Mouse (Mus musculus) forebrain, postnatal 0 days (tissue): ENCODE measurements around the gene Dcaf6. TPM values are rescaled to one million over a fixed set of nuclear protein-coding genes. Genes with fewer than 3 reads are reported as not detected.
A peak's percentile ranks its signal among the peaks of the same experiment; 100 is the strongest.
"Not testable (repeated sequence)": the region's sequence is repeated elsewhere in the genome, so short reads cannot be mapped to it uniquely, and the experiment has no call there.

Experiments
- ATAC-seq: fragments of 200-750 bp; cut with Nextera tagmentation; 2 replicates; pipeline ENCODE4 v1.8.0; 2017; ENCODE audit warnings: mild to moderate bottlenecking, moderate library complexity
- DNase-seq: peaks from one replicate; pipeline ENCODE4 v3.0.0-alpha.2; 2015
- H3K27ac ChIP-seq: fragments of 300-500 bp; sonication (generic); 2 replicates; pipeline ENCODE4 v1.5.1; 2014; ENCODE audit warnings: low read depth, mild to moderate bottlenecking, antibody characterized with exemption, low read length, moderate library complexity, mixed read lengths
- H3K27me3 ChIP-seq: fragments of 300-500 bp; sonication (generic); 2 replicates; pipeline ENCODE4 v1.6.1; 2014; ENCODE audit warnings: mild to moderate bottlenecking, low read length, mixed read lengths; ENCODE audit not compliant: insufficient read depth
- H3K36me3 ChIP-seq: fragments of 300-500 bp; sonication (generic); 2 replicates; pipeline ENCODE4 v1.6.1; 2014; ENCODE audit warnings: mild to moderate bottlenecking, moderate library complexity; ENCODE audit not compliant: insufficient read depth
- H3K4me1 ChIP-seq: fragments of 300-500 bp; sonication (generic); 2 replicates; pipeline ENCODE4 v1.6.1; 2014; ENCODE audit warnings: antibody characterized with exemption; ENCODE audit not compliant: insufficient read depth
- H3K4me2 ChIP-seq: fragments of 300-500 bp; sonication (generic); 2 replicates; pipeline ENCODE4 v1.6.1; 2014; ENCODE audit warnings: low read depth, mild to moderate bottlenecking, moderate library complexity
- H3K4me3 ChIP-seq: fragments of 300-500 bp; sonication (generic); 2 replicates; pipeline ENCODE4 v1.5.1; 2014; ENCODE audit warnings: low read depth, low read length, mixed read lengths
- H3K9ac ChIP-seq: fragments of 300-500 bp; sonication (generic); 2 replicates; pipeline ENCODE4 v1.6.1; 2014; ENCODE audit warnings: mild to moderate bottlenecking
- H3K9me3 ChIP-seq: fragments of 300-500 bp; sonication (generic); 2 replicates; pipeline ENCODE4 v1.6.1; 2016; ENCODE audit warnings: low read length
- CTCF ChIP-seq: sonication (generic); IDR thresholded peaks from 2 replicates; pipeline ENCODE4 v1.5.1; 2016; ENCODE audit warnings: antibody characterized with exemption, control low read depth, low read depth
- WGBS: fragments of 180-500 bp; shearing (Covaris S2); extraction: QIAGEN DNeasy Blood & Tissue Kit; methylation state at CpG from one replicate; pipeline ENCODE4 v1.1.7; 2014; 5-methylcytosine and 5-hydroxymethylcytosine counted together
- polyA plus RNA-seq: library from polyadenylated mRNA; unstranded; fragments of >200 nt; fragmentation: Nextera tagmentation; extraction: Ambion mirVana; gene quantifications from 2 replicates; pipeline ENCODE4 v1.2.1, GENCODE M21; 2015
- total RNA-seq: library from RNA; depleted of rRNA; stranded (reverse); fragments of >200 nt; gene quantifications from 2 replicates; pipeline ENCODE4 v1.2.3, GENCODE M21; 2014

Dcaf6 gene
- total and polyA plus RNA-seq, 2 experiments from 2014 or later: 23.6 to 43.5 TPM

DNA sequence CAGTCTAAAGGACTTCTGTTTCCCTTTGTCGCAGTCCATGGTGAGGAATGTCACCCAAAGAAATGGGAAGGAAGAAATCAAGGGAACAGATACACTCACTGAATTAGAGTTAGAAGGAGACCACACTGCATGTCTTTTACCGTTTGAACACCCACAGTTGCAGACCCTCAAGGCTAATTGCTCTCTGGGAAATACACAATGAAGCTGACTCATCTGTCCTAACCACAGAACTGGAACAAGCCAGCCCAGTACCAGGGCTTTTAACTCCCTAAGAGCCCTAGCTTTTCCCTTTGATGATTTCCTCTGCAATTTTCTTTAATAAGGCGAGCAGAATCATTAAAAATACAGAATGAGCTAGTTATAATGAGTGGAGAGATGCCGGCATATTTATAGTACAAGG lies 115.8 kb downstream of the Dcaf6 start:
- H3K4me2 ChIP-seq: no peak overlapping the region
- no peaks in the 10 kb centered on the region for H3K4me1 ChIP-seq
- TF ChIP-seq CTCF: no peak
- H3K27ac ChIP-seq: no peak overlapping the region
- no peaks in the 10 kb centered on the region for H3K27me3 ChIP-seq
- DNase-seq (no peak), ATAC-seq (peak; percentile 64)
- WGBS: 27% methylated on average over 4 of the region's 4 CpGs
- H3K4me3 ChIP-seq: no peak overlapping the region
- H3K9me3 ChIP-seq: no peaks in the 10 kb centered on the region
- H3K9ac ChIP-seq: no peak overlapping the region; the same call in 1 of the 2 replicates
- no peaks in the 10 kb centered on the region for H3K36me3 ChIP-seq

DNA sequence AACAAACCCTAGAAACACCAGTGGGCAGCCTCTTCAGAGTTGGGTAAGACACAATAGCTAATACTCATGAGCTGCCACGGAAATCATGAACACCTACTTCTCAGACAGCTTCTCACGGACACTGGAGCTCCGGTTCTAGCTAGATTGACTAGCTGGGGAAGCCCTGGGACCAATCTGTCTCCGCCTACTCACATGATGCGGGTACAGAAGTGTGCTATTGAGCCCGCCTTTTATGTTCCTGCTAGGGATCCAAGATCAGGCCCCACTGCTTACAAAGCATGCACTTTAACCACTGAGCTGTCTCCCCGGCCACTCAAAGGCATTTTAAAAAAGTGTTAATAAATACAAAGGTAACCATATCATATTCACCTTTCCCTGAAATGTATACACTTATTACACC lies 118.1 kb downstream of the Dcaf6 start:
- WGBS: 64% methylated on average over 7 of the region's 7 CpGs
- no peak for DNase-seq
- H3K27ac ChIP-seq: no peak overlapping the region
- no peak overlapping the region for H3K9ac ChIP-seq
- H3K36me3 ChIP-seq: no peaks in the 10 kb centered on the region
- no peak overlapping the region for H3K4me2 ChIP-seq
- TF ChIP-seq CTCF: no peak
- no peak overlapping the region for H3K4me3 ChIP-seq
- no peak for ATAC-seq
- H3K27me3 ChIP-seq: no peaks in the 10 kb centered on the region
- H3K9me3 ChIP-seq: no peaks in the 10 kb centered on the region
- H3K4me1 ChIP-seq: no peaks in the 10 kb centered on the region

DNA sequence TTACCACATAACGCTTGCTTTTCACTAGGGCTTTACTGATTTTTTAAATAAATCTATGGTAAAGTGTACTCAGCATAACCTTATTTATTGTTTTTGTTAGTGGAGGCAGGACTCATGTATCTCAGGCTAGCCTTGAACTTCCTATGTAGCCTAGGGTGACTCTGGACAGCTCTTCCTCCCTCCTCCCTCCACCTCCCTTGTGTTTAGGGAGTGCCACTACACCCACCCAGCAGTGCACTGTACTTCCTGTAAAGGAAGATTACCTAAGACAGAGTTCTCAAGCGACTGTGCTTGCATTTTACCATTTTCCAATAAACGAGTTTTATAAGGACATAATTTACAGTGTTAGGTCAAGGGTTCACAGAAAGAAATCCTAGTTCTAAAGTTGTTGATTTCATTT lies 127.5 kb downstream of the Dcaf6 start:
- Histone ChIP-seq H3K4me1 (no peaks in the 10 kb centered on the region), H3K36me3 (no peaks in the 10 kb centered on the region), H3K4me2 (no peak overlapping the region), H3K27ac (no peak overlapping the region), H3K9me3 (no peaks in the 10 kb centered on the region), H3K9ac (no peak overlapping the region), H3K4me3 (no peak overlapping the region), H3K27me3 (no peaks in the 10 kb centered on the region)
- TF ChIP-seq CTCF: no peak
- DNase-seq: no peak
- 85% methylated on average over 3 of the region's 3 CpGs for WGBS
- no peak for ATAC-seq

DNA sequence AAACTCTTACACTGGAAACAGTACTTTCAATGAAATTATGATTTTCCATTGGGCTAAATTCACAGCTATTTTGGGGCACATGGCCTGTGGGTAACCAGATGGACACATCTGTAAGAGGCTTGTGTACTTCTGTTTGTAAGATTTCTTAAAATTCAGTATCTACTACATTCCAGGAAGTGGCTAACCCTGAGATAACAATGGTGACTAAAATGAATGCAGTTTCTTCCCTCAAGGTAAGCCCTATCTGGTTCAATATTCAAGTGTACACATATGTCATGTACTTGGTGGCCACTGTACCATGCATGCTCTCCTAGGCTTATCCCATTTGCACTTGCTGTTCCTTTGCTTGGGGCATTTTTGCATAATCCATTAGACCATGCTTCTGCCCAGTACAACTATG lies 129.4 kb downstream of the Dcaf6 start:
- ATAC-seq: no peak
- Histone ChIP-seq H3K4me2 (no peak overlapping the region), H3K4me3 (no peak overlapping the region), H3K36me3 (no peaks in the 10 kb centered on the region; the same call in 1 of the 2 replicates), H3K9me3 (no peaks in the 10 kb centered on the region), H3K4me1 (no peaks in the 10 kb centered on the region), H3K27ac (no peak overlapping the region), H3K27me3 (no peaks in the 10 kb centered on the region), H3K9ac (no peak overlapping the region)
- no peak for TF ChIP-seq CTCF
- DNase-seq: no peak

DNA sequence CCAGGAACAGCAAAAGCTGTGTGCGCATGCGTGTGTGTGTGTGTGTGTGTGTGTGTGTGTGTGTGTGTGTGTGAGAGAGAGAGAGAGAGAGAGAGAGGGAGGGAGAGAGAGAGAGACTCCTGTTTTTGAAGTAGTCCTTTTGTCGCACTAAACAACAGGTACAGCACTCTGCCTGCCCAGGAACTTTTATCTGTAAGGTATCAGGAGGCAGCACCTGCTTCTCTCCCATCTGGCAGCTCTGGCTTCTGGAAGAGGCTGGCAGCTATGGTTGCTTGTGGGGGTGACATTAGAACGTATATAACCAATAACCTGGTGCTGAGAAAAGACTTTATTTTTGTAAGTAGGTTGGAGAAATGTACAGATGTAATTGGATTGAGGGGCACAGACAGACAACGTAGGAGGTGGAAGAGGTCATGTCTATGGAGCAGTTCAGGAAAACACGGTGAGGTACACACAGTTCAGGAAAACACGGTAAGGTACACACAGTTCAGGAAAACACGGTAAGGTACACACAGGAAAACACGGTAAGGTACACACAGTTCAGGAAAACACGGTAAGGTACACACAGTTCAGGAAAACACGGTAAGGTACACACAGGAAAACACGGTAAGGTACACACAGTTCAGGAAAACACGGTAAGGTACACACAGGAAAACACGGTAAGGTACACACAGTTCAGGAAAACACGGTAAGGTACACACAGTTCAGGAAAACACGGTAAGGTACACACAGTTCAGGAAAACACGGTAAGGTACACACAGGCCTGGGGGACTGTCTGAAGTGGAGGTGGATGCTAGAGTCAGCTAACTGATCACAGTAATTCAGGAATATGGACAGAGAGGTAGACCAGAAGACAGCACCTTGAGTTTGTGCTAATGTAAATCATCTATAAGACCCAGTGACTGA lies 131.6 kb downstream of the Dcaf6 start:
- H3K27me3 ChIP-seq, H3K4me2 ChIP-seq, ATAC-seq, H3K4me3 ChIP-seq, H3K4me1 ChIP-seq, H3K27ac ChIP-seq, H3K9ac ChIP-seq, H3K9me3 ChIP-seq, DNase-seq, H3K36me3 ChIP-seq: not testable (repeated sequence)
- 95% methylated on average over 17 of the region's 17 CpGs for WGBS

DNA sequence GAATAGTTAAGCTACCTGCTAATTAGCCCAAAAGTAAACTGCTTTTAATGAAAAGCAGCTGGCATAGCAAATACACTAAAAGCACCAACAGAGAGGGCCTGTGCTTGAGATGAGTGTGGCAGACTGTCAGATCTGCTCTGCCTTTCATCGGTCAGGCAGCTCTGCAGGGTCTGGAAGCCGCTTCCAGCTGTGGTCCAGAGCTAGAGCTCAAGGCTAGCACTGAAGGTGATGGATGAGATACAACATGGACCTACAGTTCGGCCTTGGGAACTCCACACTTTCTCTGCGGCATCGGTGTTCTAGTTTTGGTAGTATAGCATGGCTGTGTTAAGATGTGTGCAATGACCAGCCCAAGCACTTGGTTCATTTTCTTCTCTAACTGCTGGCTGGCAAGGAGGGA lies 132.4 kb downstream of the Dcaf6 start:
- H3K27ac ChIP-seq: no peak overlapping the region
- ATAC-seq (no peak), DNase-seq (no peak)
- H3K36me3 ChIP-seq: peaks cover 13% of the 10 kb centered on the region
- H3K27me3 ChIP-seq: no peaks in the 10 kb centered on the region
- H3K4me3 ChIP-seq: no peak overlapping the region
- no peak for TF ChIP-seq CTCF
- no peak overlapping the region for H3K4me2 ChIP-seq
- no peak overlapping the region for H3K9ac ChIP-seq
- H3K4me1 ChIP-seq: no peaks in the 10 kb centered on the region
- 89% methylated on average over 5 of the region's 5 CpGs for WGBS
- no peaks in the 10 kb centered on the region for H3K9me3 ChIP-seq

DNA sequence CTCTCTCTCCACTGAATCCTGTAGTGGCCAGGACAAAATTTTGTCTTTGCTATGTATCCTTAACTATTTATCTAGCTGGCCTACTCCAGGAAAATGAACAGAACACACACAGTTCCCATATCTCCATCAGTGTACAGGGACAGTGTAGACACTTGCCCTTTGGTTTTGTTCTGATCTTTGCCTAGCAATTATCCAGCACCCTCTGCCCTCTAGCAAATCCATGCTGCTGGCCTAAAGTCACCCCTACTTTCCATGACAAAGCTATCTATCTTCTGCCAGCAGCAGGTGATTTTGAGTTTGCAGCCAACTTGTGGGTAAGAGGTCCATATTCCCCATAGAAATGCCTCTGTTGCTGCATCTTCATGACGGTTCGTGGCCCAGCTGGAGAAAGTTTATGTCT lies 132.9 kb downstream of the Dcaf6 start:
- Histone ChIP-seq H3K27ac (no peak overlapping the region), H3K27me3 (no peaks in the 10 kb centered on the region), H3K9me3 (no peaks in the 10 kb centered on the region), H3K4me1 (no peaks in the 10 kb centered on the region), H3K4me2 (no peak overlapping the region), H3K4me3 (no peak overlapping the region), H3K36me3 (peaks cover 18% of the 10 kb centered on the region), H3K9ac (no peak overlapping the region)
- DNase-seq (no peak), ATAC-seq (no peak)
- 75% methylated on average over 2 of the region's 2 CpGs for WGBS
- no peak for TF ChIP-seq CTCF
